Mouse (Mus musculus): ENCODE measurements around the gene Majin.

DNA sequence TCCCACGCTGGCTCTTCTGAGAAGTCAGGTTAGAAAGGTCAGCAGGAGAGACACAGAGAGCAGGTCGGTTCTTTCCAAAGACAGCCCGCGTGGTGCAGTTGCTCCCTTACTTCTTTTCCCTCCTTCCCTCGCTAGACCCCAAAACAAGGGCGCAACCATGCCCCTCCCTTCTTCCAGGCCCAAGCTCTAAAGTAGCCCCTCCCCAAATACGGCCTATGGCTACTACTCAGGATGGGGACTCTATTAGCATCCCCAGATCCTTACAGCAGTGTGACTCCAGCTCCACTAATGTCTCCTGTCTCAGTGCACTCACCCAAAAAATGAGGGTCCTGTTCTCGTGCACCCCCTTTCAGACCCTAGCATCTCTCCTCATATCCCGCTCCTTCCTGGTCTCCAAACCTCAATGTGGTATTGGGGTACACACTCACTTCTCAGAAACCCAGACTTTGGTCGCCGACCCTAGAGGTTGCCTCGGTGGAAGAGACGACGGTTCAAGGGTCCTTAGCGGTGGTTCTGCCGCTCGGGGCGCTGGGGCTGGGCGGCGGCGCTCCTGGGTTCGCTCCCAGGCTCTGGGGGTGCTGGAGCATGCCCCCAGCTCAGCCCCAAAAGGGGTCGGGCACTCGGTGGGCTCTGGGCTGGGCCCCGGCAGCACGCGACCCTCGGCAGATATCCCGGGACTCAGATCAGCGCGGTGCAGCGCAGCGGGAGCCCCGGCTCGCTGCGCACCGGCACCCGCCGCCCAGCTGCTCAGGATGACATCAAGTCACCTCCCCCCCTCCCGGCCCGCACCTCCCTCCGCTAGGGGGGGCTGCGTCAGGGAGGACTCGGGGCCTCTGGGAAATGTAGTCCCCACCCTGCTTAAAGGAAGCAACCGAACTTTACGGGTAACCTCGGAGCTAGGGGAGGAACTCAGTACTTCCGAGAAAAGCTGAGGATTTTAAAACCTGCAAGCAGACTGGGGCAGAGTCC, 51.2 kb downstream of the Majin start, which contains the start of gene Ppp2r5b:
- TF ChIP-seq CTCF (IDR thresholded peaks at IDR 0.05; ENCODE audit: low read depth, low read length) (peak; percentile 38), POLR2A (IDR thresholded peaks at IDR 0.05; ENCODE audit: insufficient read depth, low read length) (no peak)
